Mouse (Mus musculus): ENCODE measurements around the gene Wdr72.

Wdr72 gene

GRCm38 (mm10) chr9:74109761-74110460 lies at the start of gene Wdr72:
Gene Wdr72 (plus strand): TSS chr9:74110356.
- DNase-seq (ENCODE audit: low read depth) = no peak

GRCm38 (mm10) chr9:74066278-74066677 lies 43.9 kb upstream of the Wdr72 start:
- DNase-seq (ENCODE audit: low read depth) = peak; percentile 8

DNA sequence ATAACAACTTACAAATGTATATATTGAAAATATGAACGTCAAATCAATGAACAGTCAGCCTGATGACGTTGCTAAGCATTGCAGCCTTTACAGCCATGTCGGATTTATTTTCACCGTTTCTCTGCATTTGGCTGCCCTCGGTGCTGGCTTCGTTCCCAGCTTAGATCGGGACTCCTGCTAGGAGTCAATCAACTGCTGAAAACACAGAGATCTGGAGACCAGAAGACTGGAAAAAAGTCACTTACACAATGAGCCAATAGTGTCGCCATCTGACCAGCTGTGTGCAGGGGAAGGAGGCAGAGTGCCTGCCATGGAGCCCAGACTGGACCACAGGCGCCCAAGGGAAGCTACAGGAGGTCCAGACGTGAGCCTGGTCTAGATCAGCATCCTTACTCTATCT lies 43.4 kb upstream of the Wdr72 start:
- no peak for DNase-seq (ENCODE audit: low read depth)

- DNase-seq (ENCODE audit: low read depth) = no peak
Measured at GRCm38 (mm10) chr9:74075958-74076357, 34.2 kb upstream of the Wdr72 start.

GRCm38 (mm10) chr9:74078458-74078857 lies 31.7 kb upstream of the Wdr72 start:
- peak; percentile 3 for DNase-seq (ENCODE audit: low read depth)

GRCm38 (mm10) chr9:74080241-74080640 lies 29.9 kb upstream of the Wdr72 start:
- peak; percentile 4 for DNase-seq (ENCODE audit: low read depth)

GRCm38 (mm10) chr9:74101591-74101990 lies 8.6 kb upstream of the Wdr72 start:
- no peak for DNase-seq (ENCODE audit: low read depth)

DNA sequence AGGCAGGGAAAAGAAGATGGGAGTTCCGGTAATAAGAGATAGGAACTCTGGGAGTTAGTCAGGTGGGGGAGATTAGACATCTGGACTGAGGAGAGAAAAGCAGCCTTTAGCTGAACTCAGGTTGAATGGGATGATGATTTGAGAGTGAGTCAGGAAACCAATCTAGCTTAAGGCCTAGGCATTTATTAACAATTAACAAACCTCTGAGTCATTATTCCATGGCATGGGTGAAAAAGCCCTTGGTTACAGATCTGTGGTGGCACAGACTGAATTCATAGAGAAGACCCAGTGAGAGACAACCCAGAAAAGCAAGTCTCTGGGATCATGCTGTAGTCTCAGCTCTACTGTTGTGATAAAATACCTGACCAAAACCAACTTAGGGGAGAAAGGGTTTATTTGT lies 7.5 kb upstream of the Wdr72 start:
- DNase-seq (ENCODE audit: low read depth) = no peak

- no peak for DNase-seq (ENCODE audit: low read depth)
Measured at GRCm38 (mm10) chr9:74110461-74110816, 283 bp downstream of the Wdr72 start.

GRCm38 (mm10) chr9:74112526-74112925 lies 2.4 kb downstream of the Wdr72 start:
- DNase-seq (ENCODE audit: low read depth) = no peak

DNA sequence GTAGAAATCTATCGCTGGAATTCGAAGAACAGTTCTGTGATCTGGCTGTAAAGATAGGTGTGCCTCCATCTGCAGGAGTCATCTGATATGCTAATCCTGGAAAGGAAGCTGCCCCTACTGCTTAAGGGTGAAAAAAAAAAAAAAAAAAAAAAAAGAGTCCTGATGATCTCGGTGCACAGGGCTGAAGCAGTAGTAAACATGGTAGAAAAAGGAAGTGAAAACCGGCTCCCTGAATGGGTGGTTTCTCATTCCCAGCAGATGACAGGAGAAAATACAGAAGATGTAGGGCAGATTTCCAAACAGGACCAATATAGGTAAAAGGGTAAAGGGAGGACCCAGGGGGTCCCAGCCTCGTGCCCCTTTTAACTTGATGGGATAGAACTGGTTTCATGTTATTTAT lies 16.1 kb downstream of the Wdr72 start:
- no peak for DNase-seq (ENCODE audit: low read depth)

GRCm38 (mm10) chr9:74134010-74134409 lies 23.9 kb downstream of the Wdr72 start:
- no peak for DNase-seq (ENCODE audit: low read depth)

GRCm38 (mm10) chr9:74141864-74142263 lies 31.7 kb downstream of the Wdr72 start:
- DNase-seq (ENCODE audit: low read depth) = peak; percentile 54

- no peak for DNase-seq (ENCODE audit: low read depth)
Measured at GRCm38 (mm10) chr9:74142705-74143104, 32.5 kb downstream of the Wdr72 start.

DNA sequence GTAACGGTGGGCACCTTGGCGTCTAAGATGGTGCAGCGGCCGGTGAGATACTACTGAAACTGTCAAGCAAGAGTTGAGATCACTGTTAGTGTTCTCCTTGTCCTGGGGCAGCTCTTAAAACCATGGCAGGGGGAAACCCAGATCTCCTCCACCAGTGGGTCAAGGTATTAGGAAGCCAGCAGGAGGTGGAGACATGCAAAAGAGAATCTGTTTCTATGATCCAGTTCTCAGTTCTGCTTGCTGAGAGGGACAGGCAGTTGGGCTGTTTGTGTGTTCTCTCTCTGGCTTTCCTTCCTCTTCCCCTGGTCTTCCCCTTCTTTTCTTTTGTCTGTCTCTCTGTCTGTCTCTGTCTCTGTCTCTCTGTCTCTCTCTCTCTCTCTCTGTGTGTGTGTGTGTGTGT lies 35.0 kb downstream of the Wdr72 start:
- DNase-seq (ENCODE audit: low read depth) = no peak

- DNase-seq (ENCODE audit: low read depth) = no peak
Measured at GRCm38 (mm10) chr9:74148306-74148705, 38.1 kb downstream of the Wdr72 start.

- DNase-seq (ENCODE audit: low read depth) = no peak
Measured at GRCm38 (mm10) chr9:74160361-74160933, 50.3 kb downstream of the Wdr72 start.

- DNase-seq (ENCODE audit: low read depth) = no peak
Measured at GRCm38 (mm10) chr9:74165697-74166096, 55.5 kb downstream of the Wdr72 start.

DNA sequence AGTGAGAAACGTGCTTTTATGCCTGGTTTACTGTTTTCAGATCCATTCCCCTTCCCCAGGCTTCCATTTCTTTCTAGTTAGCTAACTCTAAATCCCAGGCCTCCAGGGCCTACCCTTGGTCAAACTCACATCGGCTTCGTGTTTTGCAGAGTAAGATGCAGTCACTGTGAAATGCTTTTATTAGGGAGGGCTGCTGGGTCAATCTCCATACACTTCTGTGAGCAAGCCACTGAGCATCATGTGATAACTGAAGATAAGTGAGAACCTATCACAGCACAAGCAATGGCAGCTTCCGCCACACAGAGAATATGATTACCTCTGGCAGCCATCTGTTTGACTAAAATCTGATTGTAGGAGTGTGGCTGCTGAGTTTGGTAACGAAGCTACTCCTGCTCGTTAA lies 59.7 kb downstream of the Wdr72 start:
- no peak for DNase-seq (ENCODE audit: low read depth)

GRCm38 (mm10) chr9:74186748-74187400 lies 76.7 kb downstream of the Wdr72 start:
- no peak for DNase-seq (ENCODE audit: low read depth)

DNA sequence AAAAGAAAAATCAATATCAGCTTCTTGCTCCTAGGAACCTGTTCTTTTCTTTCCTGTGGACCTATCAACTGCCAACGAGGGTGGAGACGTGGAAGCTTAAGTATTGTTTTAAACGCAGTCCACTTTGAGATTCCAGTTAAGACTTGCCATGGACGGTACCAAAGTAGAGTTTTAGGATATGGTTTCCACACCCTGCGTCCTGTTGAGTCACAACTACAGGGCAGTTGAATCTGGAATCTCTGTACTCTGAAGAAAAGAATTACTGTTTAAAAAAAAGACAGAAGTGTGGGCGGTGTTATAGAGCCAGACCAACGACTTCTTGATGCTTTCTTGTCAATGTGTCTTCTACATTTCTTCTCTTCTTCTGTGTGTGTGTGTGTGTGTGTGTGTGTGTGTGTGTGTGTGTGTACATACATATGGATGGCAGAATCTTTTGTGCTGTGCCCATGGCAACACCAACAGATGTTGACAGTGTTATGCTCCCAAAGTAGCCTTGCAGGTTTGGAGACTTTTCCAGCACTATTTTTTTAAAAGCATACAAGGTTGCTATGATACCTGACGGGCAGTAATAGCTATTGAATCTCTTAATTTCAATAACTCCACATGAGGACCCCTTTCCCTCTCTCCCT lies 77.4 kb downstream of the Wdr72 start:
- DNase-seq (ENCODE audit: low read depth) = no peak

DNA sequence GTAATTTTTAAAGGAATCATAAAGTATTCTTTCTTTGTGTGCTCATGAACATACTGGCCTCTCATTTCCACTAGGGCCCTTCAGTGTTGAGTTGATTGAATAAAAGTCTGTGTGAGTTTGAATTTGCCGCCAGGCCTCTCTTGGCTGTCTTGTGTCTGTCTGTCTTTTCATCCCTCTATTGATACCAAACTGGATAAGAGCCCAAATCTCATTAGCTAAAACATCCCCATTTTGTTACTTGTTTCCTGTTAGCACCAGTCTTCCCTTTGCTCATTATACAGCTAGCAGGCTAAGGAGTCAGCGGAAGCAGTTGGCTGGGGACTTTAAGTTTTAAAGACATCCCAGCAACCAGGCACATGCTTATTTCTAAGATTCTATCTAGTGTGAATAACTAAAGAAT lies 84.7 kb downstream of the Wdr72 start:
- DNase-seq (ENCODE audit: low read depth) = no peak

DNA sequence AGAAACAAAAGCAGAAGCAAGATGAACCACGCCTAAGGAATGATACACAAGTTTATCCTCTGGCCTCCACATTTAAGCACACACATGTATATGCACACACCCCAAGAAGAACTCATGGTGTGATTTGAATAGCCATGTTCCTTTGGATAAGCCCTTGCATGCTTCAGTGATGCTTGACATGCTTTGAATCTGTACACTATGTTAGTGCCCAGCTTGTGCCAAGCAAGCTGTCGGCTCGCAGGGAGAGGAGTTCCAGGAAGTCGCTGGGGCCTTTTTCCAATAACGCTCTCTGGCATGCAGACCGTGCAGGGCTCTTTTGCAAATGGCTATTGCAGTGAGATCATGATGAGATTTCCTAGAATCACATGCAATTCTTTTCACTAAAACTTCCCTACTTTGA lies 118.1 kb downstream of the Wdr72 start:
- no peak for DNase-seq (ENCODE audit: low read depth)

Measured in 416B (cell line).